23 mouse cellular contexts compared by ENCODE assay signal in the genomic region with DNA sequence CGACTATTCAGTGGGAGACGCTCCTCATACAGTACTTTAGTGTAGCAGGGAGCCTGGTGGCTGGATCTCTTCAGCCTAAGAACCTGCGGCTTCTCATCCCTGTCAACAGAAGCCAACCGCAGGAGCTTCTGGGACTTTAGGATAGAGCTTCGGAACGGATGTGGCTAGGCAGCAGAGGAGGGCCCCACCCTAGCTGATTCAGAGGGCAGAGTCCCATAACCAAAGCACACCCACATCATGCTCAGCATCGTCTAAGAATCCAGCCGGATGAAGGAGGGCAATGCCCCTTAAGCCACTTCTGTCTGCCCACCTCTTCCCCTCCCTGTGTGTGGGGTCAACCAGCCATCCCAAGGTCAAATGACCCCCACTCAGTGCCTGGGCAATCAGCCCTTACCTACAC. TPM values are rescaled to one million over a fixed set of nuclear protein-coding genes. Genes with fewer than 3 reads are reported as not detected.
DNase-seq lines count a peak whose midpoint lies in the region; ATAC-seq and TF ChIP-seq lines count a peak whose summit lies in the region.
"Had no signal": no experiment of that assay in that cellular context is flagged by ENCODE, and none has a peak within 500 bp of the region (broad histone marks: within the 10 kb centered on the region; RNA-seq: fewer than 3 reads in every experiment).

No protein-coding gene starts in this region.

- no peak overlapping the region for H3K27ac ChIP-seq in intestine, embryonic 15.5 days
- no peak overlapping the region for H3K27ac ChIP-seq in intestine, postnatal 0 days (ENCODE audit: low read depth, low read length)
- H3K27ac ChIP-seq: embryonic facial prominence, embryonic 10.5 days; embryonic facial prominence, embryonic 12.5 days; forebrain, embryonic 13.5 days; forebrain, embryonic 15.5 days had no signal

- no peak overlapping the region for H3K9ac ChIP-seq in intestine, embryonic 15.5 days
- no peak overlapping the region for H3K9ac ChIP-seq in intestine, postnatal 0 days (ENCODE audit: low read depth, low read length)
- H3K9ac ChIP-seq: embryonic facial prominence, embryonic 12.5 days; forebrain, embryonic 13.5 days; forebrain, embryonic 15.5 days; forebrain, postnatal 0 days had no signal

- DNase-seq in adrenal gland, adult 8-10 months, result no peak
- no peak for DNase-seq in adrenal gland, adult (ENCODE audit: inconsistent age in 2 of 2, low spot score in 1 of 2)
- DNase-seq in gastrocnemius, postnatal 25 days, result no peak
- DNase-seq: adrenal gland, adult 2 months; adrenal gland, postnatal 14 days; adrenal gland, postnatal 36 days; cerebellum, adult 11-12 months; cerebellum, adult 2 months; cerebellum, adult 9-10 months; cerebellum, postnatal 10 days; cerebellum, postnatal 25 days; forebrain, postnatal 0 days had no signal

- H3K27me3 ChIP-seq in C2C12 (ENCODE audit: control insufficient read depth, insufficient read depth, insufficient read length), result no peaks in the 10 kb centered on the region
- no peaks in the 10 kb centered on the region for H3K27me3 ChIP-seq in intestine, embryonic 15.5 days (replicated peaks)
- H3K27me3 ChIP-seq in intestine, postnatal 0 days (replicated peaks; ENCODE audit: control insufficient read depth, insufficient read depth, low read length), result no peaks in the 10 kb centered on the region
- H3K27me3 ChIP-seq: forebrain, embryonic 13.5 days; forebrain, embryonic 15.5 days; Patski had no signal

- H3K79me3 ChIP-seq in C2C12 (ENCODE audit: low read depth), result peaks cover 2% of the 10 kb centered on the region

- peak overlapping the region; percentile 25 for H3ac ChIP-seq in C2C12 (ENCODE audit: control insufficient read depth, insufficient read length, low read depth)

- 0 out of 2 replicates have a peak, but pooled peaks cover 4% of the 10 kb centered on the region for H3K4me1 ChIP-seq in intestine, embryonic 15.5 days (replicated peaks)
- 0 out of 2 replicates have a peak, but pooled peaks cover 2% of the 10 kb centered on the region for H3K4me1 ChIP-seq in intestine, postnatal 0 days (replicated peaks; ENCODE audit: control insufficient read depth, insufficient read depth, low read length)
- H3K4me1 ChIP-seq: forebrain, embryonic 13.5 days; forebrain, embryonic 15.5 days had no signal

- no peaks in the 10 kb centered on the region for H3K79me2 ChIP-seq in C2C12 (ENCODE audit: control insufficient read depth, insufficient read depth)

- no peaks in the 10 kb centered on the region for H3K9me3 ChIP-seq in intestine, embryonic 15.5 days
- H3K9me3 ChIP-seq in intestine, postnatal 0 days (ENCODE audit: control insufficient read depth), result no peaks in the 10 kb centered on the region
- H3K9me3 ChIP-seq: embryonic facial prominence, embryonic 10.5 days; embryonic facial prominence, embryonic 12.5 days; forebrain, embryonic 13.5 days; forebrain, embryonic 15.5 days; G1E had no signal

- no peak overlapping the region for H3K4me3 ChIP-seq in C2C12 (ENCODE audit: insufficient read depth, poor library complexity, severe bottlenecking)
- H3K4me3 ChIP-seq in intestine, embryonic 15.5 days (replicated peaks), result no peak overlapping the region
- H3K4me3 ChIP-seq in intestine, postnatal 0 days (ENCODE audit: low read depth, low read length), result no peak overlapping the region
- H3K4me3 ChIP-seq: embryonic facial prominence, embryonic 10.5 days; embryonic facial prominence, embryonic 12.5 days; forebrain, embryonic 13.5 days; forebrain, embryonic 15.5 days had no signal

- ATAC-seq in intestine, embryonic 15.5 days, result peak; percentile 71
- ATAC-seq in intestine, postnatal 0 days, result peak; percentile 71; the same call in 1 of the 2 replicates
- ATAC-seq: activated CD4-positive, CD25-positive, alpha-beta regulatory T cell, adult 4 months; CD4-positive, CD25-positive, alpha-beta regulatory T cell, adult 4 months; forebrain, embryonic 13.5 days; forebrain, embryonic 15.5 days; forebrain, postnatal 0 days; Patski had no signal

- 83% methylated on average over 8 of the region's 8 CpGs for WGBS in intestine, embryonic 15.5 days
- WGBS in intestine, postnatal 0 days, result 61% methylated on average over 8 of the region's 8 CpGs

- H3K36me3 ChIP-seq in C2C12 (ENCODE audit: control insufficient read depth, insufficient read depth), result peaks cover 54% of the 10 kb centered on the region
- no peaks in the 10 kb centered on the region for H3K36me3 ChIP-seq in intestine, embryonic 15.5 days
- H3K36me3 ChIP-seq in intestine, postnatal 0 days (ENCODE audit: control insufficient read depth, insufficient read depth), result no peaks in the 10 kb centered on the region
- H3K36me3 ChIP-seq: embryonic facial prominence, embryonic 10.5 days; embryonic facial prominence, embryonic 12.5 days; forebrain, embryonic 15.5 days; G1E had no signal

- no peak overlapping the region for H3K4me2 ChIP-seq in intestine, embryonic 15.5 days (replicated peaks)
- H3K4me2 ChIP-seq in intestine, postnatal 0 days (replicated peaks; ENCODE audit: low read depth), result no peak overlapping the region
- H3K4me2 ChIP-seq: embryonic facial prominence, embryonic 12.5 days; forebrain, embryonic 13.5 days; forebrain, embryonic 15.5 days had no signal

- TF ChIP-seq CTCF in C2C12 (IDR thresholded peaks at IDR 0.05; ENCODE audit: control insufficient read depth, insufficient read depth, insufficient read length), result no peak
- no peak for TF ChIP-seq CTCF in intestine, postnatal 0 days (IDR thresholded peaks at IDR 0.05; ENCODE audit: low read depth)

TF ChIP-seq in C2C12, 6 proteins besides CTCF, POLR2A, EP300 and RAD21:
- TF ChIP-seq MAX (IDR thresholded peaks at IDR 0.05) (peak; percentile 60), FOSL1 (IDR thresholded peaks at IDR 0.05; ENCODE audit: insufficient read depth, low read length, poor library complexity, severe bottlenecking) (peak; percentile 45), MYOD1 (IDR thresholded peaks at IDR 0.05; ENCODE audit: control insufficient read depth, insufficient read length, low read depth) (peak; percentile 61), USF1 (IDR thresholded peaks at IDR 0.05; ENCODE audit: low read depth) (no peak)

RNA-seq across cellular contexts. Expression of gene Isca2, which starts 21.6 kb away (rescaled TPM):
- 44.1 TPM for polyA plus RNA-seq in C2C12 (2012; fragmentation: generic; extraction: Trizol)
- 124 and 134 TPM in 2 replicates for polyA plus RNA-seq in intestine, embryonic 15.5 days (2015; fragmentation: Nextera tagmentation; extraction: Ambion mirVana)
- 104 and 119 TPM in 2 replicates for polyA plus RNA-seq in intestine, postnatal 0 days (2015; fragmentation: Nextera tagmentation; extraction: Ambion mirVana)
- 10 to 100 TPM; 53.6 to 69.2 (median 65.4) TPM for total RNA-seq in adrenal gland, adult 8-10 months (2022)
- 10 to 100 TPM; 39.9 to 52.4 TPM for total RNA-seq in gastrocnemius, postnatal 25 days (2021)

RNA-seq across cellular contexts. Expression of gene Npc2, which starts 21.7 kb away (rescaled TPM):
- polyA plus RNA-seq in C2C12 (2012; fragmentation: generic; extraction: Trizol), result 226 TPM
- polyA plus RNA-seq in intestine, embryonic 15.5 days (2015; fragmentation: Nextera tagmentation; extraction: Ambion mirVana), result 76.7 and 77.9 TPM in 2 replicates
- polyA plus RNA-seq in intestine, postnatal 0 days (2015; fragmentation: Nextera tagmentation; extraction: Ambion mirVana), result 100 and 107 TPM in 2 replicates
- 100 to 1,000 TPM in 1 of 4 experiments, 10 to 100 TPM in 3; 79.8 to 105 (median 86.2) TPM for total RNA-seq in adrenal gland, adult 8-10 months (2022)
- 10 to 100 TPM; 13.8 to 20.0 TPM for total RNA-seq in gastrocnemius, postnatal 25 days (2021)
